Mouse (Mus musculus): ENCODE results near the gene Cacng7.

DNA sequence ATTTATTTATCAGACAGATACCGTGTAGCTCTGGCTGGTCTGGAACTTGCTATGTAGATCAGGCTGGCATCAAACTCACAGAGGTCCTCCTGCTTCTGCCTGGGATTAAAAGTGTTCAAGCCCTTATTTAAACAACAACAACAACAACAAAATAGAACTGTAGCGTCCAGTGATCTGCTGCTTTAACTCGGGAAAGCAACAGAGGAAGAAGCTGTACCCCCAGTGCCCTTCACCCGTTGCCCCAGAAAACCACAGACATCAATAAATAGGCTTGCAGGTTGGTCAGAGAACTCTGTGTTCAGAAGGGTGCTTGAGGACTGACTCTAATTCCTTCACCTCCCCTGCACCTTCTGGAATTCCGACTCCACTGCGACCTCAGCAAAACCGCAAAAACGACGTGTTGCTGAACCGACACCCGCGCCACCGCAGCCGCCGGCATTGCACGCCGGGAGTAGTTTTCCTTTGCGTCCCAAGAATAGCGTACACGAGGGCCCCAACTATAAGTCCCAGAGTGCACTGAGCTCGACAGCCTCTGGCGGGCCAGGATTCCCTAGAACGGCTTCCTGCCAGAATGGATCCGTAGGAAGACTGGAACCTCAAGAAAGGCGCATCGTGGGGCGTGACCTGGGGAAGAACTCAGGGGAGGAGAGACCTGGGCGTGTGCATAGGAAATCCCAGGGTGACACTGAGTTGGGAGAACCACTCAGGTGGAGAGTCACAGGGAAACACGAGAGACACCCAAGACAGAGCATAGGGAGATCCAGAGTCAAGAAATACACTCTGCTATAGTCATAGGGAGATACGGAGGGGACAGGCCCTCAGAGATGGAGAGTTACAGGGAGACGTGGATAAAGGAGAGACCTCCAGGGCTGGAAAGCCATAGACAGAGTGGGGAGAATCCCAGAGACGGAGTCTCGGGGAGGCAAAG, 30.9 kb upstream of the Cacng7 start:
- TF ChIP-seq CTCF (IDR thresholded peaks at IDR 0.05 in 2 of 3, conservative IDR thresholded peaks at IDR 0.05 in 1 of 3; ENCODE audit: control insufficient read depth in 1 of 3, insufficient read depth in 1 of 3, low read depth in 2 of 3, low read length in 3 of 3, poor library complexity in 1 of 3, severe bottlenecking in 1 of 3), result no peak
- no peak for TF ChIP-seq BHLHE40 (IDR thresholded peaks at IDR 0.05; ENCODE audit: borderline replicate concordance, low read depth, low read length)

All from MEL (cell line).